Mouse (Mus musculus): Measurements from ENCODE around the gene Olfr1037. TPM values are rescaled to one million over a fixed set of nuclear protein-coding genes. Genes with fewer than 3 reads are reported as not detected.
"Not testable (repeated sequence)": the region's sequence is repeated elsewhere in the genome, so short reads cannot be mapped to it uniquely, and the experiment has no call there.

Gene Olfr1037
- not detected for total RNA-seq (2022)

GRCm38 (mm10) chr2:86087285-86087684 lies at the start of gene Olfr1037:
TSS of gene Olfr1037 (minus strand) at chr2:86087385.
- DNase-seq (ENCODE audit: low spot score in 2 of 2) = no peak

- no peak for DNase-seq (ENCODE audit: low spot score in 2 of 2)
Measured at GRCm38 (mm10) chr2:86135828-86136227, 48.6 kb upstream of the Olfr1037 start, which contains the start of gene Olfr1039. TSS of gene Olfr1039 (minus strand) at chr2:86135928.

DNA sequence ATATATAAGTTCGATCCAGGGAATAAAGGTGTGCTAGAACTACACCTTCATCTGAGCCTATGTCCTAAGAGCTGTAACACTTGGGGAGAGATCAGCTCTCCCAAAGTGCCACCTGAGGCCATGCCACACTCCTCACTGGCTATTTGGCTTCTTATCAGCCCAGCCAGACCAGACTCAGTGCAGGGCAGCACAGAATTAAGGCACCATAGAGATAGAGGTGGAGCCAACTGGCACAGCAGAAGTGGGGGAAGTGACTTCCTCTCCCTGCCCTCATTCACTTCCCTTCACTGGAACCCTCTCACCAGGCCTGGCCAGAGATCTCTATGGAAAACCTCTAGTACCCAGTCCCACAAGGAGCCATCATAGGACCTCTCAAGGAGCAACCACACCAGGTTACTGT lies 6.7 kb downstream of the Olfr1037 start:
- not testable (repeated sequence) for DNase-seq (ENCODE audit: low spot score in 2 of 2)

DNA sequence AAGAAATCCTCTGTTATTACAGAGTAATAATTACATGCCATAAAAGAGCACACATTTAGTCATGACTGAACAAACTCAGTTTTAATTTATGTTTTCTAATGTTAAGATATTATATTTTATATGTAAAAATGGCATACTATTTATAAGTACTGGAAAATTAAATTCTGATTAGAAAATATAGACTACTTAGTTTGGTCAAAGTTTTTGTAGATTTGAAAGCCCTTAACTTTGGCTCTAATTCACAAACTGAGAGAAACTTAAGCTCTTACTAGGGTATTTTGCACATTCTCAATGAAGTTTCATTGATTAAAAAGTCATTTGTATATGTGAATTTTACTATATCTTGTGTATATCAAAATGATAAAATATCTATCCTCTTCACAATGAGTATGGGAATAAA lies 13.5 kb downstream of the Olfr1037 start, which contains the start of gene Olfr1036:
Olfr1036 (plus strand) TSS at position 301 of the 400 bp plus-strand sequence.
- not testable (repeated sequence) for DNase-seq (ENCODE audit: low spot score in 2 of 2)

- DNase-seq (ENCODE audit: low spot score in 2 of 2) = no peak
Measured at GRCm38 (mm10) chr2:86070189-86070588, 17.0 kb downstream of the Olfr1037 start.

DNA sequence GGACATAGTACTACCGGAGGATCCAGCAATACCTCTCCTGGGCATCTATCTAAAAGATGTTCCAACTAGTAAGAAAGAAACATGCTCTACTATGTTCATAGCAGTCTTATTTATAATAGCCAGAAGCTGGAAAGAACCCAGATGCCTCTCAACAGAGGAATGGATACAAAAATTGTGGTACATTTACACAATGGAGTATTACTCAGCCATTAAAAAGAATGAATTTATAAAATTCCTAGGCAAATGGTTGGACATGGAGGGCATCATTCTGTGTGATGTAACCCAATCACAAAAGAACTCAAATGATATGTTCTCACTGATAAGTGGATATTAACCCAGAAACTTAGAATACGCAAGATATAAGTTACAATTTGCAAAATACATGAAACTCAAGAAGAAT lies 23.4 kb downstream of the Olfr1037 start:
- DNase-seq (ENCODE audit: low spot score in 2 of 2) = not testable (repeated sequence)

DNA sequence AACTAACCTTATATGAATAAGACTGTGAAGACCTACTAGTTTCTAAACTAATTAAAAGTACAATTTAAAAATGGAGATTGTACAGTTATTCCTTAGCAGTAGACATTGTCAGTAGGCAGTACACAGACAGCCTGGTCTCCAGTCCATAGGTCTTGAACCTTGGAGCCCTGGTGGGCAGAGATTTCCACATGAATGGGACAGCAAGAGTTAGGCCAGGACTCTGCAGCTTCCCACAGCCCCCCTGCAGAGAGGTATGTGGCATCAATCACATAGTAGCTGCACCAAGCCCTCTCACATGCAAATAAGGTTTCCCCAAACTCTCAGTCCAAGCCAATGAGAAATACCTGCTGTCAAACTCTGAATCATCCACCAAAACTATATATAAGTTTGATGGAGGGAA lies 36.4 kb downstream of the Olfr1037 start:
- not testable (repeated sequence) for DNase-seq (ENCODE audit: low spot score in 2 of 2)

DNA sequence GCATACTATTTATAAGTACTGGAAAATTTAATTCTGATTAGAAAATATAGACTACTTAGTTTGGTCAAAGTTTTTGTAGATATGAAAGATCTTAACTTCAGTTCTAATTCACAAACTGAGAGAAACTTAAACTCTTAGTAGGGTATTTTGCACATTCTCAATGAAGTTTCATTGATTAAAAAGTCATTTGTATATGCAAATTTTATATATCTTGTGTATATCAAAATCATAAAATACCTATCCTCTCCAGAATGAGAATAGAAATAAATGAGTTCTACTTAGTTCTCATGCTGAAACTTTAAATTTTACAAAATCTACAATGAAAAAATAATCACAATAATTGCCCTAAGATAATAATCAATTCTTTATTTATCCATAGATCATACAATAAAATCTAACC lies 41.6 kb downstream of the Olfr1037 start, which contains the start of gene Olfr1034:
Olfr1034 (plus strand) TSS at position 301 of the 400 bp plus-strand sequence.
- no peak for DNase-seq (ENCODE audit: low spot score in 2 of 2)

Other genes with a start within 250 kb of the Olfr1037 start
- not detected for gene Olfr1019, start 241.9 kb downstream of the Olfr1037 start, total RNA-seq (2022)
- gene Olfr1020, start 240.4 kb downstream of the Olfr1037 start, total RNA-seq (2022) = not detected
- not detected for gene Olfr1022, start 218.8 kb downstream of the Olfr1037 start, total RNA-seq (2022)
- not detected for gene Olfr1023, start 201.7 kb downstream of the Olfr1037 start, total RNA-seq (2022)
- not detected for gene Olfr1024, start 182.3 kb downstream of the Olfr1037 start, total RNA-seq (2022)
- gene Olfr1025-ps1, start 172.2 kb downstream of the Olfr1037 start, total RNA-seq (2022) = not detected
- gene Olfr1026, start 165.8 kb downstream of the Olfr1037 start, total RNA-seq (2022) = not detected
- gene Olfr1028, start 136.9 kb downstream of the Olfr1037 start, total RNA-seq (2022) = not detected
- gene Olfr1029, start 113.5 kb downstream of the Olfr1037 start, total RNA-seq (2022) = not detected
- gene Olfr1030, start 108.1 kb downstream of the Olfr1037 start, total RNA-seq (2022) = not detected
- gene Olfr1031, start 97.1 kb downstream of the Olfr1037 start, total RNA-seq (2022) = not detected
- not detected for gene Olfr1032, start 81.8 kb downstream of the Olfr1037 start, total RNA-seq (2022)
- under 1 TPM in 1 of 4 experiments, not detected in 3; 0.54 TPM for gene Olfr1033, start 66.8 kb downstream of the Olfr1037 start, total RNA-seq (2022)
- gene Olfr1034, start 41.5 kb downstream of the Olfr1037 start, total RNA-seq (2022) = not detected
- gene Olfr1036, start 13.4 kb downstream of the Olfr1037 start, total RNA-seq (2022) = not detected
- gene Olfr1039, start 48.5 kb upstream of the Olfr1037 start, total RNA-seq (2022) = not detected
- gene Olfr1040, start 59.3 kb upstream of the Olfr1037 start, total RNA-seq (2022) = not detected
- gene Olfr1042, start 74.5 kb upstream of the Olfr1037 start, total RNA-seq (2022) = not detected
- gene Olfr1043, start 80.1 kb upstream of the Olfr1037 start, total RNA-seq (2022) = not detected
- not detected for gene Olfr1044, start 90.4 kb upstream of the Olfr1037 start, total RNA-seq (2022)
- gene Olfr52, start 98.3 kb upstream of the Olfr1037 start, total RNA-seq (2022) = not detected
- not detected for gene Olfr1045, start 115.6 kb upstream of the Olfr1037 start, total RNA-seq (2022)
- gene Olfr1046, start 131.9 kb upstream of the Olfr1037 start, total RNA-seq (2022) = not detected
- gene Olfr1047, start 144.0 kb upstream of the Olfr1037 start, total RNA-seq (2022) = not detected
- not detected for gene Olfr1048, start 152.9 kb upstream of the Olfr1037 start, total RNA-seq (2022)
- not detected for gene Olfr1049, start 170.9 kb upstream of the Olfr1037 start, total RNA-seq (2022)
- gene Olfr1051, start 191.7 kb upstream of the Olfr1037 start, total RNA-seq (2022) = not detected
- not detected for gene Olfr1052, start 205.1 kb upstream of the Olfr1037 start, total RNA-seq (2022)
- gene Olfr1053, start 227.9 kb upstream of the Olfr1037 start, total RNA-seq (2022) = not detected
- not detected for gene Olfr1054, start 248.0 kb upstream of the Olfr1037 start, total RNA-seq (2022)

All from gastrocnemius, adult 8-10 months (tissue).